Mouse (Mus musculus) kidney, embryonic 14.5 days (tissue): Measurements from ENCODE around the gene Slc30a5. TPM values are rescaled to one million over a fixed set of nuclear protein-coding genes. Genes with fewer than 3 reads are reported as not detected.

Experiments
- ATAC-seq: fragments of 200-750 bp; cut with Nextera tagmentation; 2 replicates; pipeline ENCODE4 v1.8.0; 2017; ENCODE audit warnings: moderate number of reproducible peaks, mild to moderate bottlenecking, moderate TSS enrichment, moderate library complexity; ENCODE audit not compliant: low FRiP score, low TSS enrichment
- H3K27ac ChIP-seq: fragments of 300-500 bp; sonication (generic); 2 replicates; pipeline ENCODE4 v1.5.1; 2014; ENCODE audit warnings: low read depth, mild to moderate bottlenecking, low read length, moderate library complexity, mixed read lengths
- H3K27me3 ChIP-seq: fragments of 300-500 bp; sonication (generic); 2 replicates; pipeline ENCODE4 v1.6.1; 2014; ENCODE audit warnings: mild to moderate bottlenecking, low read length; ENCODE audit not compliant: control insufficient read depth, insufficient read depth
- H3K36me3 ChIP-seq: fragments of 300-500 bp; sonication (generic); 2 replicates; pipeline ENCODE4 v1.6.1; 2014; ENCODE audit warnings: low read length, mixed read lengths; ENCODE audit not compliant: control insufficient read depth, insufficient read depth
- H3K4me1 ChIP-seq: fragments of 300-500 bp; sonication (generic); 2 replicates; pipeline ENCODE4 v1.6.1; 2014; ENCODE audit warnings: low read length, mixed read lengths; ENCODE audit not compliant: control insufficient read depth, insufficient read depth
- H3K4me2 ChIP-seq: fragments of 300-500 bp; sonication (generic); replicated peaks from 2 replicates; pipeline ENCODE4 v1.6.1; 2014; ENCODE audit warnings: low read depth, mild to moderate bottlenecking, low read length
- H3K4me3 ChIP-seq: fragments of 300-500 bp; sonication (generic); 2 replicates; pipeline ENCODE4 v1.5.1; 2014; ENCODE audit warnings: mild to moderate bottlenecking, low read length
- H3K9ac ChIP-seq: fragments of 300-500 bp; sonication (generic); 2 replicates; pipeline ENCODE4 v1.6.1; 2014; ENCODE audit warnings: low read depth, mild to moderate bottlenecking, low read length, moderate library complexity
- H3K9me3 ChIP-seq: fragments of 300-500 bp; sonication (generic); 2 replicates; pipeline ENCODE4 v1.6.1; 2016; ENCODE audit warnings: low read length; ENCODE audit not compliant: control insufficient read depth
- WGBS: fragments of 180-500 bp; shearing (Covaris S2); extraction: QIAGEN DNeasy Blood & Tissue Kit; methylation state at CpG from one replicate; pipeline ENCODE4 v1.1.7; 2014; 5-methylcytosine and 5-hydroxymethylcytosine counted together
- polyA plus RNA-seq: library from polyadenylated mRNA; unstranded; fragments of >200 nt; fragmentation: Nextera tagmentation; extraction: Ambion mirVana; gene quantifications from 2 replicates; pipeline ENCODE4 v1.2.1, GENCODE M21; 2014

Slc30a5 gene
- polyA plus RNA-seq, 1 experiment from 2014 or later = 65.9 TPM

DNA sequence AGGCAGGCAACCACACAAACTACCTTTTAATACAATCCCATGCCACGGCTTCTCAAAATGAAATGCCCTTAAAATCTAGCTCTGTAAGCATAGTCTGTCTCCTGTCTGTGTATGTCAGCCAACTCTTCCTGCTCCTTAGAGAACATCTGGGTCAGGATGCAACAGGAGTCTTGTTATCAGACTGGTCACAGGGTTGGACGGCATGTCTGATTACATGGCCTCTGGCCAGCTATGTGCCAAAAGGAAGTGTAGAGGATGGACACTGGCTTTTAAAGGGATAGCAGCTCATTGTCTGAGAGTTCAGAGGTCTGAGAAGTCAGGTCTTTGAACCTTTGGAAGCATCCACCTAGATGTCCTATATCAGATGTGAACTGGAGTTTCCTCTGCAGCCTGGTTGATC, 77.9 kb downstream of the Slc30a5 start:
- no peaks in the 10 kb centered on the region for H3K27me3 ChIP-seq
- no peaks in the 10 kb centered on the region for H3K9me3 ChIP-seq
- no peak overlapping the region for H3K4me3 ChIP-seq
- peaks cover 10% of the 10 kb centered on the region for H3K36me3 ChIP-seq
- no peak for ATAC-seq
- WGBS = 90% methylated on average over 2 of the region's 2 CpGs
- H3K4me2 ChIP-seq = no peak overlapping the region
- H3K27ac ChIP-seq = no peak overlapping the region
- no peaks in the 10 kb centered on the region for H3K4me1 ChIP-seq
- no peak overlapping the region for H3K9ac ChIP-seq

DNA sequence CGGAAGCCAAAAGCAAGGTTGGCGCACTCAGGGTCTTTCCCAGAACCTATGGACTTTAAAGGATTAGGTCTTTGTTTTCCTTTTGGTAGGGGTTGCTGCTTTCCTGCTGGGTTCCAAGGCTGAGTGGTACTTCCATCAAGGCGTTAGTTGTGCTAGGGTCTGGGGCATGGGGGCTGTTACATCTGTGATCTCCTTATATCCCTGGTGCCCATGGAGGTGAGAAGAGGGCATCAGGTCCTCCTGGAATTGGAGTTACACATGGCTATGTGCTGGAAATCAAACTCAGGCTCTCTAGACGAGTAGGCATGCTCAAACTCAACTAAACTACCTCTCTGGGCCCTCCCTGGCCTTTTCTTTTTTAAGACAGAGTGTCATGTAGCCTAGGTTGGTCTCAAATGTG, 79.0 kb downstream of the Slc30a5 start:
- no peaks in the 10 kb centered on the region for H3K4me1 ChIP-seq
- no peak overlapping the region for H3K4me3 ChIP-seq
- no peaks in the 10 kb centered on the region for H3K36me3 ChIP-seq
- 71% methylated on average over 4 of the region's 4 CpGs for WGBS
- H3K4me2 ChIP-seq = no peak overlapping the region
- H3K27me3 ChIP-seq = no peaks in the 10 kb centered on the region
- no peaks in the 10 kb centered on the region for H3K9me3 ChIP-seq
- ATAC-seq = no peak
- no peak overlapping the region for H3K27ac ChIP-seq
- no peak overlapping the region for H3K9ac ChIP-seq

DNA sequence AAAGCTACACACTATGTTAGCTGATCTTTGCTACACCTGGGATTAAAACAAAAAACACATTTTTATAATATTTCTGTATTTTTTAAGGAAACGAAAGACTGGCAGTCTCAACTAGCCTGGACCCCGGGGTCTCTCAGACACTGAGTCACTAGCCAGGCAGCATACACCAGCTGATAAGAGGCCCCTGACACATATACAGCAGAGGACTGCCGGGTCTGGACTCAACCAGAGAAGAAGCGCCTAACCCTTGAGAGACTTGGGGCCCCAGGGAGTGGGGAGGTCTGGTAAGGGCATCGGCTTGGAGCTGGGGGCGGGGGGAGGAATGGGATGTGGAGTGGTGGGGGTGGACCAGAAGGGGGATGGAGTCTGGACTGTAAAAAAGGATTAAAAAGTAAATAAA, 80.2 kb downstream of the Slc30a5 start:
- no peak overlapping the region for H3K9ac ChIP-seq

More for the DNA sequence above, 80.2 kb downstream of the Slc30a5 start:
- H3K27me3 ChIP-seq = no peaks in the 10 kb centered on the region
- H3K36me3 ChIP-seq = no peaks in the 10 kb centered on the region
- 85% methylated on average over 6 of the region's 6 CpGs for WGBS
- H3K9me3 ChIP-seq = no peaks in the 10 kb centered on the region
- ATAC-seq = no peak
- no peaks in the 10 kb centered on the region for H3K4me1 ChIP-seq
- no peak overlapping the region for H3K4me3 ChIP-seq
- H3K4me2 ChIP-seq = no peak overlapping the region
- H3K27ac ChIP-seq = no peak overlapping the region

Other genes with a start within 250 kb of the Slc30a5 start
- gene Marveld2, start 216.5 kb downstream of the Slc30a5 start, polyA plus RNA-seq = 12.1 and 18.3 TPM in 2 replicates
- 316 and 390 TPM in 2 replicates for gene Ak6, start 182.4 kb downstream of the Slc30a5 start, polyA plus RNA-seq
- gene Rad17, start 182.4 kb downstream of the Slc30a5 start, polyA plus RNA-seq = 22.2 and 26.3 TPM in 2 replicates
- gene Taf9, start 181.8 kb downstream of the Slc30a5 start, polyA plus RNA-seq = 16.7 and 20.4 TPM in 2 replicates
- gene Ccdc125, start 163.7 kb downstream of the Slc30a5 start, polyA plus RNA-seq = 5.5 and 6.8 TPM in 2 replicates
- gene Cdk7, start 102.5 kb downstream of the Slc30a5 start, polyA plus RNA-seq = 111 and 112 TPM in 2 replicates
- gene Mrps36, start 88.8 kb downstream of the Slc30a5 start, polyA plus RNA-seq = 171 and 182 TPM in 2 replicates
- 49.7 and 59.4 TPM in 2 replicates for gene Cenph, start 57.5 kb downstream of the Slc30a5 start, polyA plus RNA-seq
- 289 and 315 TPM in 2 replicates for gene Ccnb1, start 46.9 kb downstream of the Slc30a5 start, polyA plus RNA-seq